Mouse (Mus musculus) brain, embryonic 14.5 days (tissue): ENCODE results near the gene Rprd1b.

ENCODE experiments used
- CTCF ChIP-seq: fragments of 200-500 bp; IDR thresholded peaks from 2 replicates; pipeline ENCODE4 v1.5.1; 2012; ENCODE audit warnings: inconsistent platforms, mild to moderate bottlenecking, moderate library complexity, borderline replicate concordance; ENCODE audit not compliant: insufficient read depth, insufficient read length; ENCODE audit errors: extremely low read depth
- POLR2A ChIP-seq: fragments of 200-500 bp; IDR thresholded peaks from 2 replicates; pipeline ENCODE4 v1.6.1; 2012; ENCODE audit warnings: mild to moderate bottlenecking, inconsistent platforms, borderline replicate concordance; ENCODE audit not compliant: poor library complexity, insufficient read depth, insufficient read length, severe bottlenecking; ENCODE audit errors: extremely low read depth

DNA sequence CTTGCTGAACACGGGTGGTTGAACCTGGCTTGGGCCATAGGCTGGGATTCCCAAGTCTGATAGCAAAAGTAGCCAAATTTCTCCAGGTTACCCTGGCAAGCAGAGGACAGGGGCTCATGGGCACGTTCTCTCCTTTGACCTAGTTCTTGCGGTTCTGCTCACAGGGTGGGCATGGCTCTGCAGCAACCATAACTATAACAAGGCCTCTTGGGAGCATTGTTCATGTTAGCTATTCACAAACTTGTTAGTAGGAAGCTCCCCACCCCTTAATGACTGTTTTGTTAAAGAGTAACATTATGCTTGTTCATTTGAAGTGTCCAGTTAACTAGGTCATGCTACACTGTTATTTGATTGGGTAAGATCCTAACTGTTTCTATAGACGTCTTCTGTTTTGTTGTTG lies 137.5 kb downstream of the Rprd1b start:
- TF ChIP-seq CTCF = no peak
- no peak for TF ChIP-seq POLR2A
